Mouse (Mus musculus) bone marrow macrophage, adult 2 months (primary cell): ENCODE results near the gene Popdc2. TPM values are rescaled to one million over a fixed set of nuclear protein-coding genes. Genes with fewer than 3 reads are reported as not detected.

Experiments used
- H3K27ac ChIP-seq: 2 replicates; pipeline ENCODE4 v1.5.1; 2012; ENCODE audit warnings: low read depth, low read length; ENCODE audit not compliant: insufficient read depth
- H3K4me1 ChIP-seq: 2 replicates; pipeline ENCODE4 v1.6.1; 2012; ENCODE audit warnings: low read length; ENCODE audit not compliant: control insufficient read depth, insufficient read depth
- H3K4me3 ChIP-seq: 2 replicates; pipeline ENCODE4 v1.5.1; 2012; ENCODE audit warnings: mild to moderate bottlenecking, low read length, moderate library complexity; ENCODE audit not compliant: insufficient read depth
- CTCF ChIP-seq: IDR thresholded peaks from 2 replicates; pipeline ENCODE4 v1.5.1; 2012; ENCODE audit warnings: low read depth, mild to moderate bottlenecking, low read length, moderate library complexity
- POLR2A ChIP-seq: IDR thresholded peaks from 2 replicates; pipeline ENCODE4 v1.6.1; 2012; ENCODE audit warnings: mild to moderate bottlenecking, low read depth, low read length, borderline replicate concordance
- polyA plus RNA-seq: library from polyadenylated mRNA; stranded (reverse); fragments of >200 nt; gene quantifications from 2 replicates; pipeline ENCODE4 v1.2.4, GENCODE M21; 2012; ENCODE audit not compliant: missing spikeins, insufficient read depth, insufficient read length

Popdc2 gene
- polyA plus RNA-seq, 1 experiment: not detected

- TF ChIP-seq POLR2A: no peak
- TF ChIP-seq CTCF: no peak
- H3K27ac ChIP-seq: no peak overlapping the region
- no peak overlapping the region for H3K4me3 ChIP-seq
- H3K4me1 ChIP-seq: peaks cover 15% of the 10 kb centered on the region
Measured at GRCm38 (mm10) chr16:38385700-38386099, 23.7 kb downstream of the Popdc2 start.

GRCm38 (mm10) chr16:38387389-38387788 lies 25.4 kb downstream of the Popdc2 start:
- Histone ChIP-seq H3K4me1 (peaks cover 15% of the 10 kb centered on the region), H3K27ac (no peak overlapping the region), H3K4me3 (no peak overlapping the region)
- TF ChIP-seq POLR2A (no peak), CTCF (no peak)

GRCm38 (mm10) chr16:38388757-38389156 lies 26.7 kb downstream of the Popdc2 start:
- H3K4me1 ChIP-seq: peaks cover 18% of the 10 kb centered on the region
- H3K4me3 ChIP-seq: no peak overlapping the region
- TF ChIP-seq POLR2A: no peak
- H3K27ac ChIP-seq: no peak overlapping the region

GRCm38 (mm10) chr16:38389284-38389893 lies 27.4 kb downstream of the Popdc2 start:
- Histone ChIP-seq H3K4me3 (no peak overlapping the region), H3K27ac (no peak overlapping the region), H3K4me1 (peaks cover 23% of the 10 kb centered on the region)
- no peak for TF ChIP-seq CTCF
- no peak for TF ChIP-seq POLR2A

- Histone ChIP-seq H3K4me1 (peaks cover 29% of the 10 kb centered on the region), H3K27ac (no peak overlapping the region), H3K4me3 (no peak overlapping the region)
- TF ChIP-seq CTCF: no peak
- no peak for TF ChIP-seq POLR2A
Measured at GRCm38 (mm10) chr16:38390322-38390721, 28.3 kb downstream of the Popdc2 start.

GRCm38 (mm10) chr16:38392126-38392894 lies 30.3 kb downstream of the Popdc2 start:
- no peak overlapping the region for H3K27ac ChIP-seq
- TF ChIP-seq POLR2A: no peak
- no peak for TF ChIP-seq CTCF
- peaks cover 29% of the 10 kb centered on the region for H3K4me1 ChIP-seq
- H3K4me3 ChIP-seq: no peak overlapping the region

- Histone ChIP-seq H3K4me3 (0 out of 2 replicates have a peak overlapping the region, but pooled peaks have one; percentile 6), H3K4me1 (peaks cover 29% of the 10 kb centered on the region), H3K27ac (no peak overlapping the region; the same call in 1 of the 2 replicates)
- TF ChIP-seq CTCF (no peak), POLR2A (no peak)
Measured at GRCm38 (mm10) chr16:38394191-38394618, 32.2 kb downstream of the Popdc2 start.

GRCm38 (mm10) chr16:38395060-38395730 lies 33.2 kb downstream of the Popdc2 start:
- H3K27ac ChIP-seq: no peak overlapping the region
- peaks cover 28% of the 10 kb centered on the region for H3K4me1 ChIP-seq
- TF ChIP-seq POLR2A: no peak
- TF ChIP-seq CTCF: no peak
- no peak overlapping the region for H3K4me3 ChIP-seq

- H3K4me1 ChIP-seq: peaks cover 27% of the 10 kb centered on the region
- no peak overlapping the region for H3K27ac ChIP-seq
- peak overlapping the region; percentile 27 for H3K4me3 ChIP-seq
Measured at GRCm38 (mm10) chr16:38396155-38396554, 34.1 kb downstream of the Popdc2 start.

GRCm38 (mm10) chr16:38398266-38398665 lies 36.3 kb downstream of the Popdc2 start:
- no peak overlapping the region for H3K27ac ChIP-seq

More at GRCm38 (mm10) chr16:38396155-38396554, 34.1 kb downstream of the Popdc2 start:
- no peak for TF ChIP-seq CTCF
- no peak for TF ChIP-seq POLR2A

More at GRCm38 (mm10) chr16:38398266-38398665, 36.3 kb downstream of the Popdc2 start:
- TF ChIP-seq POLR2A: no peak
- TF ChIP-seq CTCF: no peak
- H3K4me3 ChIP-seq: no peak overlapping the region
- peaks cover 28% of the 10 kb centered on the region for H3K4me1 ChIP-seq
